Mouse (Mus musculus): ENCODE measurements around the gene Olfr668. TPM values are rescaled to one million over a fixed set of nuclear protein-coding genes. Genes with fewer than 3 reads are reported as not detected.

Olfr668 gene
- polyA plus RNA-seq (2012) = not detected in 2 replicates

GRCm38 (mm10) chr7:104927957-104928356 is at the start of gene Olfr668:
Olfr668 (minus strand) TSS chr7:104928057.
- TF ChIP-seq GATA1 (IDR thresholded peaks at IDR 0.05; ENCODE audit: low read length) = no peak

GRCm38 (mm10) chr7:104962520-104962919 is 34.7 kb upstream of the Olfr668 start, which contains the start of gene Olfr670:
Olfr670 (minus strand) TSS chr7:104962620.
- TF ChIP-seq GATA1 (IDR thresholded peaks at IDR 0.05; ENCODE audit: low read length) = no peak

GRCm38 (mm10) chr7:104933940-104934339 is 6.1 kb upstream of the Olfr668 start, which contains the start of gene Olfr669:
Olfr669 (plus strand) TSS chr7:104934240.
- no peak for TF ChIP-seq GATA1 (IDR thresholded peaks at IDR 0.05; ENCODE audit: low read length)

GRCm38 (mm10) chr7:104921382-104921781 is 6.5 kb downstream of the Olfr668 start, which contains the start of gene Olfr667:
Olfr667 (minus strand) TSS chr7:104921482.
- no peak for TF ChIP-seq GATA1 (IDR thresholded peaks at IDR 0.05; ENCODE audit: low read length)

- no peak for TF ChIP-seq GATA1 (IDR thresholded peaks at IDR 0.05; ENCODE audit: low read length)
Measured at GRCm38 (mm10) chr7:104895852-104896251, 32.0 kb downstream of the Olfr668 start, which contains the start of gene Olfr666. Olfr666 (minus strand) TSS chr7:104895952.

- no peak for TF ChIP-seq GATA1 (IDR thresholded peaks at IDR 0.05; ENCODE audit: low read length)
Measured at GRCm38 (mm10) chr7:104877731-104878130, 50.1 kb downstream of the Olfr668 start, which contains the start of gene Olfr665. Olfr665 (plus strand) TSS chr7:104878031.

Other genes starting within 250 kb of the Olfr668 start
- gene Olfr661, start 241.6 kb downstream of the Olfr668 start, polyA plus RNA-seq (2012) = not detected in 2 replicates
- gene Usp17le, start 150.6 kb downstream of the Olfr668 start, polyA plus RNA-seq (2012) = not detected in 2 replicates
- gene Usp17lb, start 85.5 kb downstream of the Olfr668 start, polyA plus RNA-seq (2012) = not detected in 2 replicates
- gene Usp17la, start 71.0 kb downstream of the Olfr668 start, polyA plus RNA-seq (2012) = not detected in 2 replicates
- not detected in 2 replicates for gene Olfr665, start 50.0 kb downstream of the Olfr668 start, polyA plus RNA-seq (2012)
- gene Olfr666, start 32.1 kb downstream of the Olfr668 start, polyA plus RNA-seq (2012) = not detected in 2 replicates
- not detected in 2 replicates for gene Olfr667, start 6.6 kb downstream of the Olfr668 start, polyA plus RNA-seq (2012)
- not detected in 2 replicates for gene Olfr669, start 6.2 kb upstream of the Olfr668 start, polyA plus RNA-seq (2012)
- not detected in 2 replicates for gene Olfr670, start 34.6 kb upstream of the Olfr668 start, polyA plus RNA-seq (2012)
- gene Olfr671, start 51.1 kb upstream of the Olfr668 start, polyA plus RNA-seq (2012) = not detected in 2 replicates
- not detected in 2 replicates for gene Olfr672, start 74.0 kb upstream of the Olfr668 start, polyA plus RNA-seq (2012)
- not detected in 2 replicates for gene Olfr675, start 100.4 kb upstream of the Olfr668 start, polyA plus RNA-seq (2012)
- not detected in 2 replicates for gene Olfr676, start 104.6 kb upstream of the Olfr668 start, polyA plus RNA-seq (2012)
- gene Olfr677, start 123.3 kb upstream of the Olfr668 start, polyA plus RNA-seq (2012) = not detected in 2 replicates
- gene Olfr678, start 136.4 kb upstream of the Olfr668 start, polyA plus RNA-seq (2012) = not detected in 2 replicates
- not detected in 2 replicates for gene Olfr679, start 153.1 kb upstream of the Olfr668 start, polyA plus RNA-seq (2012)
- gene Olfr680-ps1, start 164.8 kb upstream of the Olfr668 start, polyA plus RNA-seq (2012) = not detected in 2 replicates
- not detected in 2 replicates for gene Olfr681, start 188.8 kb upstream of the Olfr668 start, polyA plus RNA-seq (2012)
- not detected in 2 replicates for gene Olfr683, start 219.0 kb upstream of the Olfr668 start, polyA plus RNA-seq (2012)
- gene Olfr684, start 235.6 kb upstream of the Olfr668 start, polyA plus RNA-seq (2012) = not detected in 2 replicates